Mouse (Mus musculus) adrenal gland, adult (tissue): ENCODE data around the gene Fasn.
A peak's percentile ranks its signal among the peaks of the same experiment; 100 is the strongest.
"Not testable (repeated sequence)": the region's sequence is repeated elsewhere in the genome, so short reads cannot be mapped to it uniquely, and the experiment has no call there.

Source experiments
- DNase-seq, 2 experiments: peaks; one replicate each; pipeline ENCODE4 v3.0.0; 2022 to 2023; ENCODE audit warnings: low spot score in 1 of 2; ENCODE audit not compliant: inconsistent age in 2 of 2

The Fasn gene

GRCm38 (mm10) chr11:120800061-120800904 is 24.1 kb downstream of the Fasn start:
- DNase-seq: peak; percentile 92 to 98

- no peak for DNase-seq
Measured at GRCm38 (mm10) chr11:120799316-120799890, 24.9 kb downstream of the Fasn start.

- no peak for DNase-seq
Measured at GRCm38 (mm10) chr11:120798244-120798643, 26.1 kb downstream of the Fasn start.

GRCm38 (mm10) chr11:120796614-120796946 is 27.8 kb downstream of the Fasn start:
- DNase-seq: no peak

GRCm38 (mm10) chr11:120795756-120796613 is 28.4 kb downstream of the Fasn start, which contains the start of gene Dus1l:
Gene Dus1l (minus strand): TSS chr11:120796403.
- peak; percentile 97 to 99 for DNase-seq

GRCm38 (mm10) chr11:120792652-120793051 is 31.7 kb downstream of the Fasn start:
- DNase-seq: no peak

GRCm38 (mm10) chr11:120789810-120790209 is 34.5 kb downstream of the Fasn start:
- no peak for DNase-seq

GRCm38 (mm10) chr11:120789355-120789754 is 35.0 kb downstream of the Fasn start:
- DNase-seq: no peak

- DNase-seq: not testable (repeated sequence)
Measured at GRCm38 (mm10) chr11:120788460-120788859, 35.9 kb downstream of the Fasn start.

- DNase-seq: no peak
Measured at GRCm38 (mm10) chr11:120785145-120785544, 39.2 kb downstream of the Fasn start.

- DNase-seq: peak; percentile 87 to 95
Measured at GRCm38 (mm10) chr11:120784064-120784791, 40.1 kb downstream of the Fasn start, which contains the start of the genes Rfng and Gps1. Gene Rfng (minus strand): TSS chr11:120784207. Gene Gps1 (plus strand): TSS chr11:120784272.

GRCm38 (mm10) chr11:120783426-120784063 is 40.8 kb downstream of the Fasn start:
- no peak for DNase-seq

GRCm38 (mm10) chr11:120781361-120781760 is 43.0 kb downstream of the Fasn start:
- DNase-seq: not testable (repeated sequence)

- DNase-seq: peak in 1 of 2 experiments; percentile 18
Measured at GRCm38 (mm10) chr11:120779876-120780275, 44.5 kb downstream of the Fasn start.

GRCm38 (mm10) chr11:120777123-120777522 is 47.2 kb downstream of the Fasn start:
- DNase-seq: peak in 1 of 2 experiments; percentile 17

- peak; percentile 93 to 99 for DNase-seq
Measured at GRCm38 (mm10) chr11:120775774-120776469, 48.4 kb downstream of the Fasn start.

- peak; percentile 52 to 82 for DNase-seq
Measured at GRCm38 (mm10) chr11:120773463-120774190, 50.7 kb downstream of the Fasn start.

- no peak for DNase-seq
Measured at GRCm38 (mm10) chr11:120772749-120773148, 51.6 kb downstream of the Fasn start.

GRCm38 (mm10) chr11:120768206-120768605 is 56.1 kb downstream of the Fasn start:
- peak in 1 of 2 experiments; percentile 19 for DNase-seq
